Mouse (Mus musculus) thymus, postnatal 25 days (tissue): ENCODE measurements around the gene B430218F22Rik.
"Not testable (repeated sequence)": the region's sequence is repeated elsewhere in the genome, so short reads cannot be mapped to it uniquely, and the experiment has no call there.

Experiments used
- DNase-seq: peaks from one replicate; pipeline ENCODE4 v3.0.0; 2022

Gene B430218F22Rik

DNA sequence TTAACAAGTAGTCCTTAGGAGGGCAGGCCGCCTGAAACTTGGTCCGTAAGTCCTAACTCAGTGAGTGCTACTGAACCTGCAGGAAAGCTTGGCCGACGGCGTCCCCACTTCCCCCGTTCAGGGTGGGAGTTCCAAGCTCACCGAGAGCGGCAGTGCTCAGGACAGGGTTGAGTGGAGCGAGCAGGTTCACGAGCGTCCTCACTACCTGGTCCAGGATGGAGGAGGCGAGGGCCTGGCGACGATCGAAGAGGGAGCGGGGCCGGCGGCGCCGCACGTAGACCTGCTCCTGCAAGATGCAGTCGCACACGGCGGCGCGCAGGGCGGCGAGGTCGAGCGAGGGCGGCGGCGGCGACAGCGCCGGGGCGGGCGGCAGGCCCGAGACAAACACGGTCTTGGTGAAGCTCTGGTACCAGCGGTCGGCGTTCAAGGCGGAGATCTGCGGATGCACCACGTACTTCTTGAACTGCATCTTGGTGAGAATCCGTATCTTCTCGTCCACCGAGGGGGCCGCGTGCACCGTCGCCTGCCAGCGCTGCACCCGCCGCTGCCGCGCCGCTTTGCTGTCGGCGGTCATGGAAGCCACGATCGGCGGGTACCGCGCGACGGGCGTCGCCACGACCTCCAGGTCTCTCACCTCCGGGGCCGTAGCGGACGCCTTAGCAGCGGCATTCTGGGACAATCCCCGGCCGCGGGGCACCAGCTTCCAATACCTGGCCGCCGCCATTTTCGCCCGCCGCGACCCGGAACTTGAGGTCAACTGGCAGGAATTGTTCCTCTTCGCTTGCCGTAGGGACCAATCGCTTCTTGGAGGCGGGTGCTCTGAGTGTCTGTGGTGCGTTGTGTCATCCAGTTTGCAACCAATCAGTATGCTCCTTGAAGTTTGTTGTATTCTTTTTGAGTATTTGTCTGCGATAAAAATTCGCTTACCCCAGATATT, at the start of gene B430218F22Rik, which contains the start of gene Mrps30:
TSS of gene B430218F22Rik (plus strand) at position 120 of the 937 bp plus-strand sequence.
TSS of gene Mrps30 (minus strand) at position 742 of the 937 bp plus-strand sequence.
- DNase-seq, result peak; percentile 93

DNA sequence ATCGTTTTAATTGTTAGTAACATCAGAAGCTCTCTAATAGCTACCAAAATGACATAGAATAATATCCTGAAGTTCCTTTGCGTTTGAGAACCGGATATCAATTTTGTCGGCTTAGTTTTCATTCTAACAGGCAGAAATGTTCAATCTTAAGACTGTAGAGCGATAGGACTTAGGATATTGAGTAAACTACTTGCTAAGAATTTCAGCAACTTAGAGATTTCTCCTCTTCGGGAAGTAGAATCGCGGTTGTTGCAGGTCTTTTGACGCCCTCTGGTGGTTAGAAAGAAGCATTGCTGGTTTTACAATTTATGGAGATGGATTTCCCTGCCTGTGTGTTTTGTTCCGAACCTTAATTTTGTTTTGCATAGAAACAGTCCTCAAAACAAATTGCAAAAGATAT, 36.2 kb upstream of the B430218F22Rik start:
- no peak for DNase-seq

DNA sequence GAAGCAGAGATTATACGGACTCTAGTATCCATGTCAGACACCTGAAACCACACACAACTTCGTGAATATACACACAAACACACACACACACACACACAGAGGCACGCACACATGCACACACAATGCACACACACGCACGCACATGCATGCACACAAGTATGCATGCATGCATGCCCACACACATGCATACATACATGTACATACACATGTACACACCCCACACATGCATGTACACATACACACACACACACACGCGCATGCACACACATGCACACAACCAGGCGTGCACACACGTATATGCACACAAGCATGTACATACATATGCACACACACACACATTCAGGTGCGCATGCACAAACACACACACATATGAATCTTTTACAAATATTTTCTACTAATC, 35.6 kb upstream of the B430218F22Rik start:
- no peak for DNase-seq

DNA sequence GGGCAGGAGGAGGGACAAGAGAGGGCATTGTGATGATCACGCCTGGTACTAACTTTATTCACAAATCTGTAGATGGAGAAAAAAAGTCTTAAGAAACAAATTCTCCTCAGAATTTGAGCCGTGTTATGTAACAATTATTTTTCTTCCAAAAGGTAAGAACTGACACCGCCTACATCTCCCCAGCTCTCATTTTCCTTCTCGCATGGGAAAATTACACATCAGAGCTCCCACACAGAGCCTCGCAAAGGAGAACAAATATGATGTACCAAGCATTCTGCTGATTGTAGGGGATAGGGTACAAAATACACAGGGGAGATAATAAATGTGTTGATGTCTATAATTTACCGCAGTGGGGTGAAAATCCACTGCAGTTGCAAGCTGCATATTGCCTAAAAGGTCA, 23.1 kb upstream of the B430218F22Rik start:
- no peak for DNase-seq

DNA sequence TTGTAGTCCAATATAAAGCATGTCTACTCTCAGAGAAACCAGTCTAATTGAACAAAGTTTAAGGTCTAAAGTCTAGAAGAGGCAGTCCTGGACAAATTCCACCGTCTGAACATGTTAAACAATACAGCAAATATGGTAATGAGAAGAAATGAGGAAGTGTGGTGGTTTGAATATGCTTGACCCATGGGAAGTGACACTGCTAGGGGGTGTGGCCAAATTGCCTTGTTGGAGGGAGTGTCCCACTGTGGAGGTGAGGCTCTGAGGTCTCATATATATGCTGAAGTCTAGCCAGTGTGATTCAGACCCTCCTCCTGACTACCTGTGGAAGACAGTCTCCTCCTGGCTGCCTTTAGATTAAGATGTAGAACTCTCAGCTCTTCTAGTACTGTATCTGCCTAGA, 20.7 kb upstream of the B430218F22Rik start:
- no peak for DNase-seq

GRCm38 (mm10) chr13:118372871-118373270, 13.6 kb upstream of the B430218F22Rik start:
- DNase-seq, result no peak

DNA sequence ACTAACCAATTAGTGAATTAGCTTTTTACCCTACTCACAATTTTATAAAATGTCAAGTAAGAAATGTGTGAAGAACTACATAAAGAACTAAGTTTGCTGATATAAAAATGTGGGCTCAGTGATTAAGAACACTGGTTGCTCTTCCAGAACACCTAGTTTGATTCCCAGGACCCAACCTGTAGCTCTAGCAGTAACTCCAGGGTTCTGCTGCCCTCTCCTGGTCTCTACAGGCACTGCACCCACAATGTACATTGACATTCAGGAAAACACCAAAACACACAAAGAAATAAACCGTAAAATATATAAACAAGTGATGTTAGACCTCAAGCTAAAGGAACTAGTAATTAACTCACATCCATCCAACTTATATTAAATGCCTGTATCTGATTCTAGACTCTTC, 7.3 kb upstream of the B430218F22Rik start:
- peak; percentile 51 for DNase-seq

GRCm38 (mm10) chr13:118380381-118380780, 6.0 kb upstream of the B430218F22Rik start:
- DNase-seq, result no peak

DNA sequence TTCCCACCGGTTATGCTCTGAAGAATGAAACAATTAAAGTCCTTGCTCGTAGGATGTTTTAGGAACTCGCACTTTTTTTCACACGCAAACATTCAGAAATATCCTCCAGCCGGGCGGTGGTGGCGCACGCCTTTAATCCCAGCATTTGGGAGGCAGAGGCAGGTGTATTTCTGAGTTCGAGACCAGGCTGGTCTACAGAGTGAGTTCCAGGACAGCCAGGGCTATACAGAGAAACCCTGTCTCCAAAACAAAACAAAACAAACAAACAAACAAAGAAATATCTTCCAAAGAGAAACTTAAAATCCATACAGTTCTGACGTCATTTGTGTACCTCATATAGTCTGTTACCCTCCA, 995 bp downstream of the B430218F22Rik start:
- DNase-seq, result not testable (repeated sequence)

GRCm38 (mm10) chr13:118395803-118396202, 9.4 kb downstream of the B430218F22Rik start:
- DNase-seq, result no peak

- no peak for DNase-seq
These were observed 13.9 kb downstream of the B430218F22Rik start for GRCm38 (mm10) chr13:118400340-118400739.

- DNase-seq, result no peak
These were observed 17.1 kb downstream of the B430218F22Rik start for GRCm38 (mm10) chr13:118403544-118403943.

DNA sequence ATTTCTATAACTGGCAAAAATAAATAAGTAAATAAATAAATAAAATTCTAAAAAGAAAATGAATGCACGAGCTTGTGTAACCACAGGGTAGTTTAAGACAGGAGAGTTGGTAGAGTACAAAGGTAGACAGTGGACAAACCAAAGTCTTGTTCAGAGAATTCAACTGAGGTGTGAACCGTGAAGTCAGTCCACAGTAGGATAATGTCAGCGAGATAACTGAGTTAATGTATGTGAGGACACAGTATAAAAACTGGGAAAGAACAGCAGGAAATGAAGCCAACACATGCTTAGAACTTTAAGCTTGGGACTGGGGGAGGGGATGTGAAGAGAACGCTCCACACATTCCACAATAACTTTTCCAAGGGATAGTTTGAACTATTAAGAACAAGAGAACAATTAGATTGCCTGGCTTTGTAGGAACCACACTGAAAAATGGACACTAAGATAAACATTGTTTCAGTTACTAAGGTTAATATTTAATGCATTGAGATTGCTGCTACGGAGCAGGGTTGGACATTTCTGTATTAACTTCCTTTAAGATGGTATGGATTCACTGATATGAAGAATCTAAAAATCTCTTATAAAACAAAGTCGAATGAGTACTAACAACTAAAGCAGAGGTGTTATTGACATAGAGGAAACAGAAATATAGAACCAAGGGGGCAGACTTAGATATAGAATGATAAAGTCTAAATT, 25.0 kb downstream of the B430218F22Rik start:
- DNase-seq, result no peak

DNA sequence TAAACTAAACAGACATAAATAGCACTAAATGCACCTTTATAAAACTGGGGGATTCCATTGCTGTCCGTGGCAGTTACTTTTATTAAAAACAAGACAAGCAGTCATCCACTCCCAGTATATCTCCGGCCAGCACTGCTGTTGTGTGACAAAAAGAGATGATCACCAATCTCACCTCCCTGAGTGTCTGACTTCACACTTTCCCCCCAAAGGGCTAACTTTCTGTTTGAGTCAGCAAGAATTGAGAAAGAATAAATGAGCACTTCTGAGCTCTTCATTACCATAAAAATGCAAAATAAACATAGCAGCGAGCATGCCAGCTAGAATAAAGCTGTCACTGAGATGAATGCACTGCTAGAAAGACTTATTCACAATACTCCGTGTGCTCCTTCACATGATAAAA, 31.7 kb downstream of the B430218F22Rik start:
- DNase-seq, result no peak

DNA sequence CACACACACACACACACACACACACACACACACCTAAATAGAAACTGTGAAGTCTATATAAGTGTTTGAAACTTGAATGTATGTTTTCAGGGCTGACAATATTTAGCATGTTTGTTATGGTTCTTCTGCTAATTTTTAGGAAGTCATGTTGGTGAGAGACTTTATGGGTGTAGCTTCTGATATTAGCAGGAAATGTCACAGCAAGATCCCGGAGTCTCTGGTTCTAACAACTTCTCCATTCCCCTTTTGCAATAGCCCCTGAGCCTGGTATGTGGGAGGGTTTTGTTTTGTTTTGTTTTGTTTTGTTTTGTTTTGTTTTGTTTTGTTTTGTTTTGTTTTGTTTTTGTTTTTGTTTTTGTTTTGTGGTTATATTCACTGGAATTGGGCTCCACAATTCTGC, 34.0 kb downstream of the B430218F22Rik start:
- no peak for DNase-seq

DNA sequence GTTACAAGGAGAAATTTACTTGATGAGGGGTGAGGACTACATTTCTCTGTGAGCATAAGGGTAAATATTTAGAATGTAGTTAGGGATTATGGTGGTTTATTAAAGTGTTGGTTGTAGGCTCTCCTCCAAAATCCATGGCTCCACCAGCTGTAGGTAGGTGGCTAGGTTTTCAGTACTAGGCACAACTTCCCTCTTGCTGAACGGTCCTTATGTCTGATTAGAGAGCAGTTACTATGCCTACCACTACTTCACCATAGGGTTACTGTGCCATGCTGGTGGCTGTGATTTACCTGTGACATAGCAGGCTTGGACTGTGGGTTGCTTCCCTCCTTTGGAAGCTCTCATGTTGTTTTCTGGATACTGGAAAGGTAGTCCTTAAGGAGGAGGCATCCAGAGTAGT, 34.4 kb downstream of the B430218F22Rik start:
- DNase-seq, result no peak
